Mouse (Mus musculus) heart, postnatal 0 days (tissue): ENCODE data around the gene Ccdc51.

Experiments
- CTCF ChIP-seq: IDR thresholded peaks from 2 replicates; pipeline ENCODE4 v1.5.1; 2016; ENCODE audit warnings: antibody characterized with exemption, control low read depth, low read depth
- EP300 ChIP-seq: IDR thresholded peaks from 2 replicates; pipeline ENCODE4 v1.6.1; 2016; ENCODE audit warnings: antibody characterized with exemption, low read depth

DNA sequence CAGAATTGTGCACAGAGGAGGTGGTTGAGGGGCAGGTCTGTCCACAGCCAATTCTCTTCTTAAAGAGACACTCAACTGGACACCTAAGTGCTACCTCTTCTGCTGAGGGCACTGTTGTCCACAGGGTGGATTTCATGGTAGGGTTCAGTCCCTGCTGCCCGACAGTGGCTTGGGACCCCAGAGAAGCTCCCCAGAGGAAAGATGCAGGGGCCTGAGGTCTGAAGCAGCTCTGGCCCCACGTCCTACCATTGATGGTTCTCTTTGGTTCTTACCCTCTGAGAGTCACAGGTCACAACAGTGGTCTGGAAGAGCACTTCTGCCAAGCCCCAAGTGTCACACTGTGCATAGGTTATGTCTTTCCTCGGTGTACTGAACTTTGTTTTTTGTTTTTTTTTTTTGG, 28.9 kb upstream of the Ccdc51 start:
- TF ChIP-seq CTCF = no peak
- TF ChIP-seq EP300 = no peak
